Mouse (Mus musculus) megakaryocyte-erythroid progenitor cell, adult 5-6 weeks (primary cell): ENCODE results near the gene Gjc1. TPM values are rescaled to one million over a fixed set of nuclear protein-coding genes. Genes with fewer than 3 reads are reported as not detected.
A peak's percentile ranks its signal among the peaks of the same experiment; 100 is the strongest.

ENCODE experiments used
- ATAC-seq: replicated peaks from 2 replicates; pipeline ENCODE4 v1.8.0; 2016; ENCODE audit warnings: mild to moderate bottlenecking, inconsistent platforms; ENCODE audit not compliant: severe bottlenecking, poor library complexity, low FRiP score, low TSS enrichment
- total RNA-seq, 2 experiments: library from RNA; stranded (forward) in 1 of 2; stranded (reverse) in 1 of 2; fragments of 200-1000, 215-1000 nt in 1 of 2; fragments of >200 nt in 1 of 2; fragmentation: Nextera tagmentation in 1 of 2; gene quantifications; 2 replicates each; pipeline ENCODE4 v1.2.3; 2014 to 2017

Gjc1 gene
- total RNA-seq, 2 experiments from 2014 or later: not detected

- ATAC-seq: peak; percentile 62
Measured at GRCm38 (mm10) chr11:102773713-102774611, 45.5 kb downstream of the Gjc1 start.

DNA sequence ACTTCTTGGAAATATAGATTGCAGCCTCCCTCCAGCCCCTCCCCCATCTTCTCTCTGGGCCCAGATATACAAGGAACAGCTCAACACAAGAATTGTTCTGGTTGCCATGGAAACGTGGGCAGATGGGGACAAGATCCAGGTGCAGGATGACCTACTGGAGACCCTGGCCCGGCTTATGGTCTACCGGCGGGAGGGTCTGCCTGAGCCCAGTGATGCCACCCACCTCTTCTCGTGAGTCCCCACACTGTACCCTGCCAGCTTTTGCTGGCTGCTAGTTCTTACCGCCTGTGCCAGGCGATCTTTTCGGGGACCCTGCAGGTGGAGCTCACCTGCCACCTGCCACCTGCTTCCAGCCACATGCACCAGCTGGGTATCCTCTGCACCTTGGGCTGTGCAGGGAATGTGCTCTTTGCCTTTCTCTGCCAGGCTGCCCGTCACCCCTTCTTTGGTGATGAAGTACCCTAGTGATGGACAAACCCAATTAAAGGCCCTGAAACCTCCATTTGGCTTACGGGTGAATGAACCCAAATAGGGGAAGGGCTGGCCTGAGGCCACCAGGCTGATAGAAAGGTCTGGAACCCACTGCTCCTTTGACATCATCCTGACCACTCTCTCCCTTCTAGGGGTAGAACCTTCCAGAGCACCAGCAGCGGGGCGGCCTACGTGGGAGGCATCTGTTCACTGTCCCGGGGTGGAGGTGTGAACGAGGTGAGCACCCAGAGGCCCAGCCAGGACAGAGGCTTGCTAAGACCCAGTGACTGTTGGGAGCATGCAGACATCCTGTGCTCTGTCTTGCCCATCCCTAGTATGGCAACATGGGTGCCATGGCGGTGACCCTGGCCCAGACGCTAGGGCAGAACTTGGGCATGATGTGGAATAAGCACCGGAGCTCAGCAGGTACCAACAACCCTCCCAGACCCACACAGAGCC lies 46.5 kb downstream of the Gjc1 start:
- no peak for ATAC-seq

GRCm38 (mm10) chr11:102771916-102772714 lies 47.4 kb downstream of the Gjc1 start:
- no peak for ATAC-seq

GRCm38 (mm10) chr11:102770662-102771435 lies 48.7 kb downstream of the Gjc1 start:
- no peak for ATAC-seq

GRCm38 (mm10) chr11:102769993-102770661 lies 49.4 kb downstream of the Gjc1 start:
- ATAC-seq: no peak

GRCm38 (mm10) chr11:102769141-102769540 lies 50.4 kb downstream of the Gjc1 start:
- ATAC-seq: no peak

- ATAC-seq: no peak
Measured at GRCm38 (mm10) chr11:102767055-102767670, 52.3 kb downstream of the Gjc1 start.

- no peak for ATAC-seq
Measured at GRCm38 (mm10) chr11:102765416-102765815, 54.1 kb downstream of the Gjc1 start.

DNA sequence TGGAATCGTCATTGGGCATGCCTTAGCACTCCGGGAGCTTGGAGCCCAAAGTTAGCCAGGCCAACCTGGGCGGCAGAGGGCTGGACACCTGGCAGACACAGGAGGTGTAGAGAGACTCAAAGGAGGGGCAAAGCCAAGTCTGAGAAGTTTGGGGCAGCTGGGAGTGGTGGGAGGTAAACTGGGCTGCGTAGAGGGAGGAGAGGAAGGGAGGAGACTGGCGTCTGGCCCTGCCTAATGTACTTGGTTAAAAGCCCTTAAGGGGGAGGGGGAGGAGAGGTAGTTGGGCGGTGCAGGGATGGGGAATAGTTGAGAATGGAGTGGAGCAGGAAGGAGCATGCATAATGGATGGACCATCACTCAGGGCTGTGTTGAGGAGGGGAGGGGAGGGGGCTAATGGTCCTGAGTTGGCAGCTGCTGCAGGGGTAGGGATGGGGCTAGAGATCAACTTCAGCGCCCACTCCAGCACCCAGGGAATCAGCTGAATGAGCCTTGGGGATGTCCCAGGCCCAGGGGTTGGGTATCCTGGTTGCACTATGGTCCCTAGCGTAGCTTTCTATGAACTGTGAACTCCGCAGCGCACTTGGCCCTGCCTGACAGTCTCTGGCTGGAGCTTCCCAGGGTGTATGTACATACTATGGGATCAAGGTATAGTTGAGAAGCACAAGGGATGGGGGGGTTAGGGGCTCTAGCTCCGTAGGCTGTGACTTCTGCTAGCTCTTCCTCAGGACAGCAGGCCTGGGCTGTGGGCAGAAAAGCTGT lies 56.3 kb downstream of the Gjc1 start:
- no peak for ATAC-seq

GRCm38 (mm10) chr11:102762248-102762647 lies 57.3 kb downstream of the Gjc1 start:
- 0 out of 2 replicates have a peak, but pooled peaks have one; percentile 18 for ATAC-seq

DNA sequence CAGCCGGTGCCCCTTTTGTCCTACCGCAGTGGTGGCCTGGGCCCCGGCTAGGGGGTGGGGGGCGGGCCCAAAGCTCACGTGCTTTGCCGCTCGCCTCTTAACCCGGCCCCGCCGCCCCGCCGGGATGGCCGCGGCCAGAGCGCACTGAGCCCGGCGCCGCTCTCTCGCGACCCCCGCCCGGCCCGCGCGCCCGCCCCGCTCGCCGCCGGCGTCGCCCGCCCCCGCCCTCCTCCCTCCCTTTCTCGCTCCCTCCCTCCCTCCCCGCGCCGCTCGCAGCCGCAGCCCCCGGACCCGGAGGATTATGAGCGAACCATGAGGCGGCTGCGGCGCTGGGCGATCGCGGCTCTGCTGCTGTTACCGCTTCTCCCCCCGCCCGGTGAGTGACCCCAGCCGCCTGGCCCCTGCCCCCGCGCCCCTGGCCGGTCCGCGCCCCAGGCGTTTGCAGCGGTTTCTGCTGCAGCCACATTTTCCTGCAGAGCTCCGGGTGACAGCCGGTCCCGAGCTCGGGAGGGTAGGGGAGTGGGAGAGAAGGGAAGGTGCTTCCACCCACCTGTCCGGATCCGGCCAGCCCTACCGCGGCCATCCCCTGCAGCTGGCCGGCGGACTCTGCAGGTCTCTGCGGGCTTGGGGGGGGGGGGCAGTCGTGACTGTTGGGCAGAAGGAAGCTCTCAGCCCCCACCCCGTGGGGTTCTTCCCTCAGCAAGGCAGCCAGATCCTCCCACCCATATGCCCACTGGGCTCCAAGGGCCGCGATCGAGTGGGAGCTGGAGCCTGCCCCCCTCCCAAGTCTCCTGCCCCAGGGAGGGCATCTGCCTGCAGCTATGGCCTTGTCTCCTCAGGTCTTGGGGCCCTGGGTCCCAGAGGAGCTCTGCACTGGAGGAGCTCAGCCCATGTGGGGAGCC lies 57.9 kb downstream of the Gjc1 start, which contains the start of gene Adam11:
Gene Adam11, plus strand, starts transcription at position 131 of the 902 bp plus-strand sequence.
- no peak for ATAC-seq

GRCm38 (mm10) chr11:102760805-102761308 lies 58.6 kb downstream of the Gjc1 start:
- no peak for ATAC-seq

DNA sequence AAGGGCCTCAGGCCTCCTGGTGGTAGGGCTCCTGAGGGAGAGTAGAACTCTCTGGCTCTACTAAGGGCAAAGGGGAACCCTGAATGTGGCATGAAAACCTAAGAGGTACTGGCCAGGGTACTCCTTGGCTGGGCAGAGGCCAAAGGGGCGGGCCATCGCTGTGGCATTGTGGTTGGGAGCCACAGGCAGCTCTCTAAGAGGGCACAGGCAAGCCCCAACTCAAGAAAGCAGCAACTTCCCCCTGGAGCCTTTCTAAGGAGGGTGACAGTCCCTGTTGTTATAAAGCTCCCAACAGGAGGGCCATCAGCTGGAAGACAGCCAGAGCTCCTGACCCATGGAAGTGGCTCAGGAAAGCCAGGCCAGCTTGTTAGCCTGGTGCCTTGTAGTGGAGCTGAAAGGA lies 60.5 kb downstream of the Gjc1 start:
- no peak for ATAC-seq

DNA sequence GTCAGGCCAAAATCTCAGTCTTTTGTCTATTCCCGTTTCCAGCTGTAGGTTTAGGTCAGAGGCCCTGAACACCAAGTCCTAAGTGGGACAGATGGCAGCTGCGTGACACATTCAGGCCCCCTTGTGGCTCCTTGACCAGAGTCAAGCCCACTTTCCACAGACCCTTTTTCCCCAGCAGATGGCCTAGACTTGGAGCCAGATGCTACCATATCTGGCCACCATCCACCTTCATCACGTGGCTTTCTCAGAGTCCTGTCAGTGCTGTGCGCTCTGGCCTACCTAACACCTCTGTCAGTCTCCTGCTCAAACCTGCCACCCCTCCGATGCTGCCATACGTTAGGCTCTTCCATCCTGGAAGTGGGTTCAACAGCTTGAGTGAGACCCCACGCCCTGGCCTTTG lies 64.1 kb downstream of the Gjc1 start:
- no peak for ATAC-seq

DNA sequence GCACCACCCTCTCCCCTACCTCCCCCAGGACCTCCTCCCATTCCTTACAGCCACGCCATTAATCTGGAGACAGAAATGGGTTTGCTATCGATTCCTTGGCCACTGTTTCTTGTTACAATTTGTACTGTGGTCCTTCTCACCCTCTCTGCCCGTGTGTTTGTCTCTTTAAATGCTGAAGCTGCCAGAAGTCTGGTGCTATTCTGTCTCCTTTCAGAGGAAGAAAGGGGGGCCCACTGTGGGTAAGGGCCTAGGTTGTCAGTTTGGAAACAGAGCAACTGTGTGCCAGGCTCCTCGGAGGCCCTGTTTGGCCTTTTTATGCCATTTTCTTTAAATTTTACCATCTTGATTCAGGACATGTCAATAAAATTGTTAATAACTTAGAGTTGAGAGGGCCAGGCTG lies 65.1 kb downstream of the Gjc1 start:
- no peak for ATAC-seq
